Mouse (Mus musculus) urinary bladder, postnatal 4 days (tissue): ENCODE data around the gene Skint2.

Source experiments
- DNase-seq, 2 experiments: peaks; one replicate each; pipeline ENCODE4 v3.0.0; 2021 to 2022; ENCODE audit warnings: low spot score in 2 of 2

Gene Skint2

GRCm38 (mm10) chr4:112556894-112557293, at the start of gene Skint2:
TSS of gene Skint2 (plus strand) at chr4:112557194.
- DNase-seq: no peak
